Mouse (Mus musculus): Measurements from ENCODE around the gene Phf24.

- TF ChIP-seq POLR2A (IDR thresholded peaks at IDR 0.05; ENCODE audit: low read depth, low read length): no peak
- no peak for TF ChIP-seq CTCF (IDR thresholded peaks at IDR 0.05; ENCODE audit: extremely low read depth, insufficient read depth, insufficient read length, insufficient replicate concordance)
Observed at GRCm38 (mm10) chr4:42874134-42874533, 42.3 kb upstream of the Phf24 start, which contains the start of gene Fam205c.
